8 mouse cellular contexts compared by ENCODE assay signal in the genomic region with DNA sequence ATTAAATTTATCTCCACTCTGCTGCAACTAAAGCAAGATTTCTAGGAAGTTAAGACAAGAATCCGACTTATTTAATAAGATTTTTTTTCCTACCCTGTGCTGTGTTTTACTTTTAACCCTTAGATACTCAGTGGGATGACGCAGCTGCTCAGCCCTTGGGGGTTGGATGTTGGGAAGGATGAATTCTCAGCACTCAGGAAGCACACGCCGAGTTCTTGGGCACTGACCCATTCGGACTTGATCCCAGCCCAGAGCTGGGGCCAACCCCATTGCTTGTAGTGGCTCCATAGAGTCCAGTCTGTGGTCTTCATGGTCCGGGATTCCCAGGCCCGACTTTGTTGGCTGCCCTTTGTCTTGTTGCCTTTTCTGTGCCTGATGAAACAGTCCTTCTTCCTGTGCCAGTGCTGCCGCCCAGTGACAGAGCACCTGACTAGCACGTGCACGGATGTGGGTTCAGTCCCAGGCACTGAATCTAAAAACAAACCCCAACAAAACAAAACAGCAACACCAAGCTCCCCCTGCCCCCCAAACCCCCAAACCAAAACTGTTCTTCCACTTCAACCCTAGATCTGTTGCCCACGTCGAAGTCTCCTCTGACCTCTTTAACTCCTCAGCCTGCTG. TPM values are rescaled to one million over a fixed set of nuclear protein-coding genes. Genes with fewer than 3 reads are reported as not detected.
DNase-seq lines count a peak whose midpoint lies in the region; ATAC-seq and TF ChIP-seq lines count a peak whose summit lies in the region.

No protein-coding gene starts in this region.

- DNase-seq in hindbrain, embryonic 10.5 days (ENCODE audit: low spot score), result no peak
- no peak for DNase-seq in hindbrain, embryonic 11.5 days (ENCODE audit: low spot score)
- DNase-seq in kidney, postnatal 4 days, result peak; percentile 64 to 73
- no peak for DNase-seq in midbrain, postnatal 0 days (ENCODE audit: low spot score)
- peak; percentile 91 for DNase-seq in thymus, postnatal 0 days (ENCODE audit: low spot score)

- peak; percentile 51 for TF ChIP-seq CTCF in ES-Bruce4 (IDR thresholded peaks at IDR 0.05; ENCODE audit: low read depth, low read length)
- TF ChIP-seq CTCF in midbrain, postnatal 0 days (IDR thresholded peaks at IDR 0.05), result peak; percentile 38

- 0 out of 2 replicates have a peak overlapping the region, but pooled peaks have one; percentile 45 for H3K27ac ChIP-seq in hindbrain, embryonic 10.5 days
- no peak overlapping the region for H3K27ac ChIP-seq in hindbrain, embryonic 11.5 days (ENCODE audit: low read depth, low read length)
- H3K27ac ChIP-seq in ES-Bruce4 (ENCODE audit: insufficient read depth, low read length), result no peak overlapping the region
- peak overlapping the region; percentile 79 for H3K27ac ChIP-seq in heart, embryonic 13.5 days (replicated peaks)
- H3K27ac ChIP-seq in midbrain, postnatal 0 days (ENCODE audit: low read depth, low read length), result no peak overlapping the region

- TF ChIP-seq POLR2A in ES-Bruce4 (IDR thresholded peaks at IDR 0.05; ENCODE audit: insufficient read depth, low read length), result no peak

- H3K4me2 ChIP-seq in hindbrain, embryonic 11.5 days (replicated peaks; ENCODE audit: low read depth, low read length), result no peak overlapping the region; the same call in 1 of the 2 replicates
- peak overlapping the region; percentile 44; the same call in 1 of the 2 replicates for H3K4me2 ChIP-seq in heart, embryonic 13.5 days
- H3K4me2 ChIP-seq in midbrain, postnatal 0 days (ENCODE audit: low read depth, low read length, poor library complexity, severe bottlenecking), result no peak overlapping the region

- H3K27me3 ChIP-seq in hindbrain, embryonic 10.5 days (ENCODE audit: insufficient read depth, poor library complexity, severe bottlenecking), result no peaks in the 10 kb centered on the region
- no peaks in the 10 kb centered on the region for H3K27me3 ChIP-seq in hindbrain, embryonic 11.5 days (ENCODE audit: control insufficient read depth, insufficient read depth, low read length)
- H3K27me3 ChIP-seq in ES-Bruce4 (ENCODE audit: control insufficient read depth, insufficient read depth, low read length, poor library complexity, severe bottlenecking), result no peaks in the 10 kb centered on the region
- no peaks in the 10 kb centered on the region for H3K27me3 ChIP-seq in heart, embryonic 13.5 days (replicated peaks)
- H3K27me3 ChIP-seq in midbrain, postnatal 0 days (ENCODE audit: insufficient read depth, low read length), result no peaks in the 10 kb centered on the region

- peaks cover 20% of the 10 kb centered on the region; the same call in 1 of the 2 replicates for H3K4me1 ChIP-seq in hindbrain, embryonic 10.5 days (replicated peaks)
- no peaks in the 10 kb centered on the region for H3K4me1 ChIP-seq in hindbrain, embryonic 11.5 days (replicated peaks; ENCODE audit: control insufficient read depth, insufficient read depth, low read length)
- H3K4me1 ChIP-seq in ES-Bruce4 (ENCODE audit: control insufficient read depth, insufficient read depth, low read length), result peaks cover 2% of the 10 kb centered on the region
- peaks cover 70% of the 10 kb centered on the region for H3K4me1 ChIP-seq in heart, embryonic 13.5 days
- H3K4me1 ChIP-seq in midbrain, postnatal 0 days (ENCODE audit: insufficient read depth, low read length), result no peaks in the 10 kb centered on the region

- H3K9ac ChIP-seq in hindbrain, embryonic 11.5 days (ENCODE audit: low read depth, low read length), result no peak overlapping the region
- no peak overlapping the region for H3K9ac ChIP-seq in ES-Bruce4 (ENCODE audit: low read depth, poor library complexity, severe bottlenecking)
- H3K9ac ChIP-seq in heart, embryonic 13.5 days, result peak overlapping the region; percentile 52
- no peak overlapping the region for H3K9ac ChIP-seq in midbrain, postnatal 0 days (replicated peaks; ENCODE audit: low read length, poor library complexity, severe bottlenecking)

- TF ChIP-seq EP300 in ES-Bruce4 (IDR thresholded peaks at IDR 0.05; ENCODE audit: insufficient read depth, low read depth, low read length), result 0 out of 2 replicates have a peak, but pooled peaks have one; percentile 39

- WGBS in hindbrain, embryonic 10.5 days, result 43% methylated on average over 12 of the region's 12 CpGs
- 41% methylated on average over 12 of the region's 12 CpGs for WGBS in hindbrain, embryonic 11.5 days
- WGBS in heart, embryonic 13.5 days, result 31% methylated on average over 12 of the region's 12 CpGs
- WGBS in midbrain, postnatal 0 days, result 37% methylated on average over 12 of the region's 12 CpGs

- H3K4me3 ChIP-seq in hindbrain, embryonic 10.5 days, result no peak overlapping the region
- no peak overlapping the region for H3K4me3 ChIP-seq in hindbrain, embryonic 11.5 days (ENCODE audit: low read depth, low read length)
- H3K4me3 ChIP-seq in ES-Bruce4 (ENCODE audit: low read depth, low read length), result no peak overlapping the region
- no peak overlapping the region for H3K4me3 ChIP-seq in heart, embryonic 13.5 days
- no peak overlapping the region for H3K4me3 ChIP-seq in midbrain, postnatal 0 days (ENCODE audit: low read depth, low read length)

- ATAC-seq in hindbrain, embryonic 11.5 days (ENCODE audit: low FRiP score), result no peak
- peak; percentile 77 for ATAC-seq in common myeloid progenitor, adult 5-6 weeks (replicated peaks; ENCODE audit: low read depth, poor library complexity, severe bottlenecking)
- no peak for ATAC-seq in heart, embryonic 13.5 days (ENCODE audit: extremely low read depth, insufficient number of reproducible peaks, low FRiP score, low TSS enrichment)
- ATAC-seq in midbrain, postnatal 0 days (ENCODE audit: low FRiP score), result no peak

- H3K9me3 ChIP-seq in hindbrain, embryonic 10.5 days, result no peaks in the 10 kb centered on the region
- no peaks in the 10 kb centered on the region for H3K9me3 ChIP-seq in hindbrain, embryonic 11.5 days (ENCODE audit: control insufficient read depth, low read length)
- H3K9me3 ChIP-seq in ES-Bruce4 (replicated peaks; ENCODE audit: control insufficient read depth, insufficient read depth, low read length, poor library complexity, severe bottlenecking), result no peaks in the 10 kb centered on the region
- H3K9me3 ChIP-seq in heart, embryonic 13.5 days, result no peaks in the 10 kb centered on the region
- no peaks in the 10 kb centered on the region for H3K9me3 ChIP-seq in midbrain, postnatal 0 days (ENCODE audit: low read length)

- no peaks in the 10 kb centered on the region for H3K36me3 ChIP-seq in hindbrain, embryonic 10.5 days
- H3K36me3 ChIP-seq in hindbrain, embryonic 11.5 days (ENCODE audit: control insufficient read depth, insufficient read depth, low read length), result no peaks in the 10 kb centered on the region
- H3K36me3 ChIP-seq in ES-Bruce4 (ENCODE audit: control insufficient read depth, insufficient read depth, low read length, poor library complexity, severe bottlenecking), result no peaks in the 10 kb centered on the region
- H3K36me3 ChIP-seq in heart, embryonic 13.5 days, result no peaks in the 10 kb centered on the region
- H3K36me3 ChIP-seq in midbrain, postnatal 0 days (ENCODE audit: insufficient read depth, low read length), result no peaks in the 10 kb centered on the region

RNA-seq across cellular contexts. Expression of gene Mbnl1, which starts 43.5 kb away (rescaled TPM):
- polyA plus RNA-seq in hindbrain, embryonic 10.5 days (2016; fragmentation: Nextera tagmentation; extraction: Ambion mirVana), result 34.7 and 39.3 TPM in 2 replicates
- 42.0 and 60.0 TPM in 2 replicates for polyA plus RNA-seq in hindbrain, embryonic 11.5 days (2014; fragmentation: Nextera tagmentation; extraction: Ambion mirVana)
- polyA plus RNA-seq in ES-Bruce4 (2011; ENCODE audit: insufficient read depth, insufficient read length, low read depth, missing spikeins), result 26.6 and 28.2 TPM in 2 replicates
- total RNA-seq in common myeloid progenitor, adult 5-6 weeks (2017), result 788 and 813 TPM in 2 replicates
- polyA plus RNA-seq in heart, embryonic 13.5 days (2015; fragmentation: Nextera tagmentation; extraction: Ambion mirVana), result 60.3 and 66.0 TPM in 2 replicates
- total RNA-seq in midbrain, postnatal 0 days (2014; rRNA removed), result 85.9 and 86.0 TPM in 2 replicates
- polyA plus RNA-seq in midbrain, postnatal 0 days (2015; fragmentation: Nextera tagmentation; extraction: Ambion mirVana), result 46.8 and 55.9 TPM in 2 replicates
- polyA plus RNA-seq in thymus, postnatal 0 days (2015; fragmentation: Nextera tagmentation; extraction: Ambion mirVana), result 224 and 235 TPM in 2 replicates

Comparison
In these comparisons a context has a peak if more than half of its experiments do, and no peak if none do; other contexts are left out.
1. H3K27ac ChIP-seq: peak in hindbrain, embryonic 10.5 days (single experiment) and heart, embryonic 13.5 days (single experiment); none in hindbrain, embryonic 11.5 days (single experiment), ES-Bruce4 (single experiment) and midbrain, postnatal 0 days (single experiment).
2. DNase-seq: peak in kidney, postnatal 4 days (2 of 2) and thymus, postnatal 0 days (single experiment); none in hindbrain, embryonic 10.5 days (single experiment), hindbrain, embryonic 11.5 days (single experiment) and midbrain, postnatal 0 days (single experiment).